Mouse (Mus musculus) adrenal gland, postnatal 0 days (tissue): ENCODE data around the gene Mcm9. TPM values are rescaled to one million over a fixed set of nuclear protein-coding genes. Genes with fewer than 3 reads are reported as not detected.

ENCODE experiments used
- polyA plus RNA-seq: library from polyadenylated mRNA; unstranded; fragments of >200 nt; fragmentation: Nextera tagmentation; extraction: Ambion mirVana; gene quantifications from 2 replicates; pipeline ENCODE4 v1.2.1, GENCODE M21; 2015

The Mcm9 gene
- polyA plus RNA-seq: 5.7 and 8.7 TPM in 2 replicates

GRCm38 (mm10) chr10:53630339-53630738, at the start of gene Mcm9:
TSS of gene Mcm9 (minus strand) at chr10:53630439.

GRCm38 (mm10) chr10:53596677-53597120, 33.5 kb downstream of the Mcm9 start, which contains the start of gene Asf1a:
TSS of gene Asf1a (plus strand) at chr10:53596757.

Other genes starting within 250 kb of the Mcm9 start
- gene Asf1a, start 33.7 kb downstream of the Mcm9 start, polyA plus RNA-seq: 97.1 and 102 TPM in 2 replicates
- 2.1 and 3.4 TPM in 2 replicates for gene Fam184a, start 120.7 kb upstream of the Mcm9 start, polyA plus RNA-seq